Mouse (Mus musculus) spleen, adult 18-20 months (tissue): Measurements from ENCODE around the gene Qrfp.

ENCODE experiments used
- DNase-seq, 2 experiments: peaks; one replicate each; pipeline ENCODE4 v3.0.0; 2022; ENCODE audit warnings: mixed read lengths in 2 of 2

Gene Qrfp

DNA sequence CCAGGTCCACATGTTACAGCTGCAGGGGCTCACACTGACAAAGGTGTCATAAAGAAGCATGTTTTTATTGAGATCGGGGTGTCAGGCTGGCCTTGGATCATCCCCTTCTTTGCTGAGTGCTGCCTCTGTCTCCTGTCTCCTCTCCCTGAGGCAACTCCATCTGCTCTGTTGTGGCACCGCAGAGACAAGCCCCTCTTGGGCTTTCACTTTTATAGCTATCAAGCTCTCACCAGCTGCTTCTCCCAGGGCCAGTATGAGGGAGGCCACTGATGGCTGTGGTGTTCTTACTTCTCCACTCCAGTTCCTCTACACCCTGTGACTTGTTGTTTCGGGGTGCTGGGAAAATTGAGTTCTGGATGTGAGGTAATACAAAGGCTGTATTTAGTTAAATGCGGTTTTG lies 41.3 kb downstream of the Qrfp start:
- no peak for DNase-seq

DNA sequence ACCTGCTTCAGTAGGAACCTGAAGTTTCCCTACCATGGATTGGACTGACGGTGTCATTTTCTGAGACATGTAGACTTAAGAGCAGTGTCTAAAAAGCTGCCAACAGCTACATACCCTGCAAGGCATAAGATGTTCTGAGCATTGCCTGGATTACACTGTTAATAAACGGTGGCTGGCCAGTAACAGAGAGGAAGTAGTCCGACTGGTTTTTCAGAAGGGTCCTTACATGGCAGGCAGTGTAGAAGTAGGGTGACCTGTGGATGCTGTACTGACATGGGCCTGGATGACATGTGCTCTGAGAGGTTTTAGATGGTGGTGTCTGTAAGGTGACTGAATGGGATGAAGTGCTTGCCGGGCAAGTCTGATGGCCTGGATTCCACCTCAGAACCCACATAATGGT lies 42.6 kb downstream of the Qrfp start:
- no peak for DNase-seq

DNA sequence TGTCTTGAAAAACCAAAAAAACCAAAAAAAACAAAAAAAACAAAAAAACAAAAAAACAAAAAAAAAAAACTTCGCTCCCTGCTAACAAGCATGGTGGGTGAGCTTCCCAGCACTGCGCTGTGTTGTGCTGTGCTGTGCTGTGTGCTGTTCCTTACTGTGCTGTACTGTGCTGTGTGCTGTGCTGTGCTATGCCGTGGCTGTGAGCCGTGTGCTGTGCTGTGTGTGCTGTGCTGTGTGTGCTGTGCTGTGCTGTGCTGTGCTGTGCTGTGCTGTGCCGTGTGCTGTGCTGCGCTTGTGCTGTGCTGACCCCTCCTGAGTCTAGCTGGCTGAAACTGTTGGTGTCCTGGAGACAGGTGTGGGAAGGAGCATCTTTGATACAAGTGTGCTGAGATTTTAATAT lies 43.3 kb downstream of the Qrfp start:
- DNase-seq, result no peak

DNA sequence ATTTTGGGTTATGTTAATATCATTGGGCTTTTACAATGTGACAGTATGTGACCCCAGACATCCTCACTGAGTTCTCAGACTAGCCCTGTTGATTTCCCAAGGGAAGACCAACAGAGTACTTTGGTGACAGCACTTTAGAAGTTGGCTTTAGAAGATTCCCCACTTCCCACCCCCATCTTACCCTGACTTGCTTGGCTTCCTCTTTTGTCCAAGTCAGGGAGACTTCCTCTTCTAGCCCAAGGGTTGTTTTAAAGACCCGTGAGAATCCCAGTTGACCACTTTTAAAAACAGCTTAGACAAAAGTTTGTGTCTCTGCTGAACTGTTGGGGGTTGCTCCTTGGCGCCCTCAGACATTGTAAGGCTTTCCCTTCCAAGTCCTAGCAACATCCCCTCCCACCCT lies 47.1 kb downstream of the Qrfp start:
- DNase-seq, result no peak

DNA sequence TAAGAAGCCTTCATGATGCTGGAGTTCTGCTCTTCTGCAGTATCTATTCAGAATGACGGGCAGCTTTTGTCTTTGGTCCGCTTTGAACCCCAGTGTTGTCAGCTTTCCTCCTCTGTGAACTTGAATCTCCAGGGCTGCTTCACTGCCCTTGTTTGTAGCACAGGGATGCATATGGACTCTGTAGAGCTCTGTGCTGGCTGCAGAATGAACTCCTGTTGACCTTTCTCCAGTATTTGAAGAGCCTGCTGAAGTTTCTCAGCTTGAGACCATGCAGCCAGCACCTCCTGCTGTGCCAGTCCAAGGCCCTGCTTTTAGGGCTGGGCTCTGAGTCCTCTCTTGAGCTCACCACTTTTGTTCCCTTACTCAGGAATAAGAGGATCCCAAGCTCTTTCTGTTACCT lies 47.5 kb downstream of the Qrfp start:
- no peak for DNase-seq

DNA sequence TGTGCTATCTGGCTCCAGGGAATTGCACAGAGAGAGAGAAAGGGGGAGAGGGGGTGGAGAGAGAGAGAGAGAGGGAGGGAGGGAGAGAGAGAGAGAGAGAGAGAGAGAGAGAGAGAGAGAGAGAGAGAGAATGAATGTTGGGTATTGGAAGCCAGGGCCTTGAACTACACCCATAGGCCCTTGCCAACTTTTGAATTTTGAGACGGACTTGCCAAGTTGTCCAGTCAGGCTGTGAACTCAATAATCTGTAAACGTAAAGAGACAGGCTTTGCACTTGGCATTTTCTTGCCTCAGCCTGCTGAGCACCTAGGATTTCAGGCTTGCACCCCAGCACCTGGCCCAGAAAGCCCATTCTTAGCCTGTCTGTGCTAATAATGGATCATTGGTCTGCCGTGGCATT lies 48.2 kb downstream of the Qrfp start:
- no peak for DNase-seq

DNA sequence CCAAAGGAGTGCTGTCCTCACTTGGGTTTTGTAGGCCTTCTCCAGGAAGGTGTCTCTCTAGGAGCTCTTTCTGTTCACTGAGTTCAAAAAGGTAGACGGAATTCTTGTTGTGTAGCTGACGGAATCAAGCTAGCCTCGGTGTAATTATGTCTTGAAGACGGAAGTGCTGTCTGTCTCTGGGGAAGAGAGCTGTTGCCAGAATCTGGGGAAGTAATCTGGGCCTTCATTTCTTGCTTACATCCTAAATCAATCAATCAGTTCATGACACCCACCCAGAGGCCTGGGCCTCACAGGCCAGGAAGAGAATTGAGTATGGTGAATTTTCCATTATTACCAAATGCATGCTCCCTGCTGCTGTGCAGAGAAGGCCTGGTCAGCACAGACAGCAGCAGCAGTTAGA lies 48.8 kb downstream of the Qrfp start:
- no peak for DNase-seq

DNA sequence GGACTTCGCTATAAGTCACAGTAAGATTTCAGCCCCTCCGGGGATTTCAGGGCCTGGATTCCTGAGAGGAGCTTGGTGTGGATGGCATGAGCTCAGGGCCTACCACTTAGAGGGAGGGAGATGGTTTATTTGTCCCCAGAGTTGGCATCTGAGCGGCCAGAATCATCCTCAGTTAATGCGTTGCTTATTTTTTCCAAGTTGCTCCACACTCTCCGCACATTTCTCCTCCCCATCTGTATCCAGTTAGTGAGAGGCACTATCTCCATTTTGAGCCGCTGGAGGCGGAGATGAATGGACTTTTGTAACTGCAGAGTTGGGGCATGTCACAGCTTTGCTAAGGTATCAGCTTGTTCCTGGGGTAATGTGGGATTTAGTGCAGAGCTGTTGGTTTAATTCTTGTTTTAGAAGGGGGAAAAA lies 49.3 kb downstream of the Qrfp start:
- DNase-seq, result no peak

DNA sequence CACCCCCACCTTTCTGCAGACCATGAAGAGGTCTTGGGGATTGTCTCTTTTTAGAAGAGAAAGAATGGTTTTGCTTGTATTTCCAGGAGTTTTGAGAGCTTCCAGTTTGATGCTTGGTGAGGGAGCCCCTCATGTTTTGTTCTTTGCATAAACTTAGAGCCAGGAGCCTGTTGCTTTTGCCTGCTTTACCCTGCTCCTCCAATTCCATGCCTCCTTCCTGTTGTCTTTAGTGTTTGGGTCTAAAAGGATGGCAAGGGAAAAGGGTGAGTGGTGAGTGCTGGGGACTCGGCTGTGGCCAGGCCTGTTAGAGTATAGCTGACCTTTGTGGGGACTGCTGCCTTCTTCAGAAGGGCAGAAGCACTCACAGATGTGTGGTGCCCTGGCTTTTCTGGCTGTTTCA lies 49.9 kb downstream of the Qrfp start:
- DNase-seq, result no peak

DNA sequence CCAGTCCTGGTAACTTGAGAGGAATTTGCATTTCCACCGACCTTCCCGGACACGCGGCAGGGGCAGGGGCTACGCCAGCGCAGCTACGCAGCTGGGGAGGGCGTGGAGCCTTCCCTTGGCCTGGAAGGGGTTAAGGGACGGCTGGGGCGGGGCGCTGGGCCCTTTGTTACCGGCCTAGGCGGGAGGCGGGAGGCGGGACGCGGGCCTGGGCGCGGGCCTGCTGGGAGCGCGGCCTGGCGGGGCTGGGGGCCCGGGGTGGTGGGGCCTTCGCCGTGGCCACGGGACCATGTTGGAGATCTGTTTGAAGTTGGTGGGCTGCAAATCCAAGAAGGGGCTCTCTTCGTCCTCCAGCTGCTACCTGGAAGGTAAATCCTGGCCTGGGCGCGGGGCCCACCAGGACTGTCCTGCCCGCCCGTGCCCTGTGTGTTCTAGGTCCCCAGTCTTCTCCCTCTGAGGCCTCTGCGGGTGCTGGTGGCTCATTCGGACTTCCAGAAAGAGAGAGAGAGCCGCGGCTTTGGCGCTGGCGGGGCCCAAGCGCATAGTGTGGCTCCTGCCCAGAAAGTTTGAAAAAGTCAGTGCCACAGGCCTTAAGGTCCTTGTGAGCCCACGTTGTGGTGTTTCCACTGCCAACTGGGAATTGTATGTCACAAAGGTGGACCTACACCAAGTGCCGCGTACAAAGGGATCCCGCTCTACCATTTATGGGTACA lies 50.5 kb downstream of the Qrfp start:
- peak; percentile 57 to 77 for DNase-seq

DNA sequence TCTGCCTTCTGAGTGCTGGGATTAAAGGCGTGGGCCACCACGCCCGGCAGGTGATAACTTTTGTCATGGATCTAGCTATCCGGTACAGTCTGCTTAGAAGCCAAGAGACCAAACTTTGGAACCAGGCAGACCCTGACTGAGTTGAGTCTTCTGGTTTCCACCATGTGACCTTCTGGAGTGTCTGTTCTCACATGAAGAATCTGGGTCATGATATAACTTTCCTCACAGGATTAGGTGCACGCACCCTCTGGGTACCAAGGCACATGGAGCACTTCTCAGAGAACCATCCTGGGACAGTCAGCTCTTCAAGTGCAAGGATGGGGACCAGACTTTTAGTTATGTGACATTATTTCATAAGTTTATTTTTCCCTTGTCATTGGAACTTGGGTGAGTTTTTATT lies 51.4 kb downstream of the Qrfp start:
- DNase-seq, result no peak

DNA sequence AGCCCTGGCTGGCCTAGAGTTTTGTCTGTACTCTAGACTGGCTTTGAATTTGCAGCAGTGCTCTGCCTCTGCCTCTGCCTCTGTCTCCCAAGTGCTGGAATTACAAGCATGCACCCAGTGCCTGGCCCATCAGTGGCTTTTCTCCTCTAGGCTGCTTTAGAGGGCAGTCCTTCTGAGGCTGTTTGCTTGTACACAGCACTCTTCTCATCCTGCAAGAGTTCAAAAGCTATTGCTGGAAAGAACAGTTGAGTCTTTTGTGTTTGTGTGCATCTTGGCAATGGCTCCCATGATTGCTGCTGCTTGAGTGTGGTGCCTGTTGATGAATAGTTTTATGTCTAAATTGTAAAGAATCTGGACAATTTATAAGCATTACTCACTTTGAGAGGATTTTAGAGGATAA lies 52.9 kb downstream of the Qrfp start:
- no peak for DNase-seq
